Mouse (Mus musculus) liver, adult 2 months (tissue): ENCODE results near the gene Ggt6.

Experiments used
- CTCF ChIP-seq: fragments of 200-500 bp; IDR thresholded peaks from 2 replicates; pipeline ENCODE4 v1.5.1; 2011; ENCODE audit warnings: low read depth, low read length, control low read depth
- POLR2A ChIP-seq: fragments of 200-500 bp; IDR thresholded peaks from 2 replicates; pipeline ENCODE4 v1.6.1; 2011; ENCODE audit warnings: low read length, control low read depth; ENCODE audit not compliant: insufficient read depth; ENCODE audit errors: extremely low read depth

DNA sequence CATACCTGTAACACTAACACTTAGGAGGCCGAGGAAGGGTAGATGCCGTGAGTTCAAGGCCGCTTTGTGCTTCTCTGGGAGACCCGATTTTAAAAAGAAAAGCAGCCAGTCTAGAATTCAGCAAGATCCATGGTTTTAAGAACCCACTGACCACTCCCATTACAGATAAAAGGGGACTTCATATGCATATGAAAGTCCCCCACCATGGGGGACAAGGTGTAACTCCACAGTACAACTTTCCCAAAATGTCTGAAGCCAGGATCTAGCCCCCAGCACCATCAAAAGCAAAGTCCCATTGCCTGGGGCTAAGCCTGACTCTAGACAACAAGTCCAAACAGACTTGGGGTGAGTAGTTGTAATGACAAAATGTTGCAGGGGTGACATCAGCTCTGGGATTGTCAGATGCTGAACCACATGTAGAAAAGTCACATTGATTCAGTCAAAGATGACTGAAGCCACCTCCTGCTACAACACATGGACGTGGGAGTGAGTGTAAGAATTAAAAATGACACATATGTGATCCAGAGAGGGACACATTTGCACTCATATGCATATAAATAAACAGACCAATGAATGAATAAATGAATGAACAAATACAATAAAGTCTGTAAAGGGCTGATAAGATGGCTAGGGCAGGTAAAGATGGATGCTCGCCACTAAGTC is 14.7 kb upstream of the Ggt6 start:
- TF ChIP-seq CTCF (no peak), POLR2A (no peak)
